Mouse (Mus musculus) v-Abl transformed pro-B cells (cell line): ENCODE measurements around the gene Defb19.

ENCODE experiments used
- in situ Hi-C, 2 experiments: fragments of 400-800 bp; cut with MboI; formaldehyde crosslinking; loops; one replicate each; pipeline ENCODE4 v1.15.1; 2025; ENCODE audit not compliant: unreplicated experiment in 2 of 2

Defb19 gene

DNA sequence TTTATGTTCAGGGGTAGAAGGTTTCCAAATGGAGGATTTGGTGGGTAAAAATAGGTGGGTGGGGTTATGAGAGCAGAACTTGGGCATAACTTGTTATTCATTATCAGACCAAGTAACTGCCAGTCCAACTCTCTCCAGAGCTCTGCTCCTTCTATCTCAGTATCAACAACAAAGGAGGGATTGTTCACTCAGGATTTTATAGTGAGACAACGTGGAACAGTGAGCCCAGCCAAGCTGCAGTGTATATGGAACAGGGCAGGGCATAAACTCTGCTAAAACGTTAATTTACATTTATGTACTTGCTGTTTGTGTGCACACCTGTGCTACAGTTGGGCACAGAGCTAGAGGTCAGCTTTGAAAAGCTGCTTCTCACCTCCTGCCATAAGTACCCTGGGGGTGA lies 8.3 kb upstream of the Defb19 start:
- in situ Hi-C loops, result no loop called here

DNA sequence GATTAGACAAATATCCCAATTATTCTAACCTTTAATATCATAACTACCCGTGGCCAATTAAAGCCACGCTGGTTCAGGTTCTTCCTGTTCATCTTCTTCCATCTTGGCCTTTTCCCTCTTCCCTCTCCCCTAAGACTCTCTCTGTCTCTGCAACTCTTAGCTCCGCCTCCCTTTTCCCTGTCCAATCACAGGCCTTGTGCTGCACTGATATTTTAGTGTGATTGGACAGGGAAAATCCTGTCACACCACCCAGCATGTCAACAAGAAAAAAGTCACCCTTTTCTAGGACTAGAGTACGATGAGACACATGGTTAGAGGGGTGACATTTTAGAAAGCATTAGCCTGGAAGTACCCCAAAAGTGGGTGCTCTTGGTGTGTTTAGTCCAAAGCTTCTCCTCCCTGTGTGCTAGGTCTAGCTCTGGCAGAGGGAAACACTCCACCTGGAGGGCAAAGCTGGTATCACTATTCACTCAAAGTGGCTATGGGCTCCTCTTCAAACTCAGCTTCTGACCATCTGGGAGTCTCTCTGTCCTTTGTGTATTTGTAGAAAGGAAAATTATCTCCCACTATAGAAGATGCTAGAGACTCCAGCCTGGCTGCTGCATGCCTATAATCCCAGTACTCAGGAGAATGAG lies 6.9 kb upstream of the Defb19 start:
- in situ Hi-C loops, result no loop called here

DNA sequence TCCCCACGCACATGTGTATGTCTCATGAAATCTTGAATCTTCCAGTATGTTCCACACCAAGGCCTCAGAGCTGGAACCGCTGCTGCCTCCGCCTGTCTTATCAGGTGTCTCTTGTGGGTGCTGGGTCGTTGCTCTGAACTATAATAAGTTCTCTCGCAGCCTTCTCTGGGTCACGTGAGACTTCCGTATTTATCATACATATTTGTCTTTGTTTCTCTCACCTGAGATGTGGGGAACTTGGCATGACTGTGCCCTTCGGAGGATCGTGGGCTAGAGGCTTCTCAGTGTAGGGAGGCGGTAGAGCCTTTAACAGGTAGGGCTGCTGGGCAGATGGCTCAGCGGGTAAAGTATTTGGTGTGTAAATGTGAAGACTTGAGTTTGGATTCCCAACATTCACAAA lies 500 bp upstream of the Defb19 start:
- in situ Hi-C loops, result no loop called here

DNA sequence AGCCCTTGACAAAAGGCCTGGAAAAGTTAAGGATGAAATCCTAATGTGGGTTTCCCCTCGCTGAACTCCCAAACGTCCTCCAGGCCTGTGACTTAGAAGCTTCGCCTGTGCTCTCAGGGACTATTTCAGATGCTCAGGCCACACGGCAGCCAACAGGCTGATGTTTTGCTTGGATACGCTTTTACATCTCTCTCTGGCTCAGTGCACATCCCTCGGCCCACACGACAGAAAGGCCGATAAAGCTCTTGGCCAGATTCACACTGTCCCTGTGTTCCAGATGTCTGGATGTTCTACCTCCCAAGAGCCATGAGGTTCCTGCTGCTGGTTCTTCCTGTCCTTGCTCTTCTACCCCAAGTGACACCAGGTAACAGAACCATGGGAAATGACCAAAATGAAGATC lies 6.6 kb downstream of the Defb19 start:
- in situ Hi-C loops, result no loop called here

DNA sequence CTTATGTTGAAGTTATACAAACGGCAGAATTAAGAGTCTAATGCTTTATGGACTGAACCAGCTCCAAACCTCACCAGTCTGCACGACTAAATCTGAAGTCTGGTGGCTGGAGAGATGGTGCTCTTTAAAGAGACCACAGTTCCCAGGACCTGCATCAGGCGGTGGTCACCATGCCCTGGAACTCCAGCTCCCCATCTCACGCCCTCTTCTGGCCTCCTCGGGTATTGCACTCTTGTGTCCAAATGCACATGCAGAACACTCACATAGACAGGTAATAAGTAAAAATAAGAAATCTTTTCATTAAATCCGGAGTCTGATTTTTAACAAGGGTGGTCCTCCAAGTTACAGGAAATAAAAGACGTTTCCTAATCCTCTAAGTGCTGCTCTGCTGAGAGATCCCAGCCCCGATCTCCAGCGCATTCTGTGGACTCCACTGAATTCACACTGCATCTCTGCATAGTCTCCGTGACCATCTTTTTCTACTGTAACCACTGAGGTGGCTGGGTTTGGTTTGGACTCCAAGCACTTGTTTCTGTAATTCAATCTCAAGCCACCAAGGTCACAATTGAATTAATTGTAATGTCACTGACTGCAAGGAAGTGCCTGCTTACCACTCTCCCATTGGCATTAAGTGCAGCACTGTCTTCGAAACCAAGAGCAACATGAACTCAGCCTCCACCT lies 7.9 kb downstream of the Defb19 start, which contains the start of gene Defb21:
Defb21 (plus strand) TSS at position 631 of the 681 bp plus-strand sequence.
- in situ Hi-C loops, result no loop called here

DNA sequence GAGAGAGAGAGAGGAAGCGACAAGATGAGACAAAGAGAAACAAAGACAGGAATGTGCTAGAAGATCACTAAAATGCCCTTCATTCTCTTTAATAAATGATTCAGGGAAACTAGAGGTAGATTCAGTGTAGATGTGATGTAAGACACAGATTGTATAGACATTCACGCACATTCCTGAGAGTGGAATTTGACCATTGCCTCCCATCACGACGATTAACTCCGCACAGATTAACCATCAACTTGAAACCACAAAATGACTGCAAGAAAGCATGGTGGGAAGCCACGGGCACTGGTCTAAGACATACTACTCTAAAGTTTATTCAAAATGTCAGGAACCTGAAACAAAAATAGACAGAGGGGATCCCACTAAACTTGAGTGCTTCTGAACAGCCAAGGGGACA lies 9.8 kb downstream of the Defb19 start:
- in situ Hi-C loops, result no loop called here

DNA sequence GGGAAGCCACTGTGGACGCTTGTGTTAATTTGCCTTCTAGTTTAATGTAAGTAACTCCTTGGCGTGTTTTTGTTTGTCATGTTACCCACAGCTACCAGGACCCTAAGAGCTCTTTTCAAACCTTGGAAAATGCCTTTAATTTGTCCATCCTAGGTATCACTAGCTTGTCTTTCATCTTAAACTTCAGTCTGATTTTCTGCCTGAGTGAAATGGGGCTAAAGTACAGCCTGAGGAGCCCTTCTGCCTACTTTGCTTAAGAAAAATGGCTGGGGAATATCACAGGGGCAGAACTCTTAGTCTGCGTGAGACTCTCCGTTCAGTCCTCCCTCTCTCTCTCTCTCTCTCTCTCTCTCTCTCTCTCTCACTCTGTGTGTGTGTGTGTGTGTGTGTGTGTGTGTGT lies 10.2 kb downstream of the Defb19 start:
- in situ Hi-C loops, result no loop called here

DNA sequence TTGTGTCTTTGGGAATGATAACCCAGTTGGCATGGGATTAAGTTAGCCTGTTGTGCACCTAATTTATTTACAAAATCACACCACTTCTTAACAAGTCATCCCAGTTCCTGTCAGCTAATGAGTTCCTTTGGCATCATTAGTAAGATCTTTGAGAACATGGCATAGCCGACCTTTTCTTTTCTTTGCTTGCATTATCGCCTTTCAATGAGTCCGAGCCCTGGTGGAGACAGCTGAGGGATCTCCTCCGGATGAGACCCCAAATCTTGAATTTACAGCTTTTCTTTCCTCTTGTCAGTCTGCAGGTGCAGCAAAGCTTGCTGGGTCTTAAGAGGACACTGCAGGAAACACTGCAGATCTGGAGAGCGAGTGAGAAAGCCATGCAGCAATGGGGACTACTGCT lies 11.1 kb downstream of the Defb19 start, which contains the start of gene Gm17416:
Gm17416 (plus strand) TSS at position 301 of the 400 bp plus-strand sequence.
- in situ Hi-C loops, result no loop called here

DNA sequence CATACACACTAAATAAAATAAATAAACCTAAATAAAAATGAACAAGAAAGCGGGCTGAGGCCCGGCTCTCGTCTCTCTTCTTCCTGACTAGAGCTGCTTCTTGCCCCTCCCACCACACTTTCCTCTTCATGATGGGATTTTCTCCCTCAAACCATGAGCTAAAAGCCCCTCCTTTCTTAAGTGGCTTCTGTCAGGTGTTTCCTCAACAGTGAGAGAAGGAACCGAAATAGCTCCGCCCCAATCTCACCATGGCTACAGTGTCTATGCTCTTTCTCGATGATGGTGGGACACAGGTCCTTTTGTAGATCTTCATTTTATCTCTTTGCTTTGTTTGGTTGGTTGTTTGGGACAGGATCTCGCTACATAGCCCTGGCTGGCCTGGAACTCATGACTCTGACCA lies 23.5 kb downstream of the Defb19 start:
- in situ Hi-C loops, result no loop called here

DNA sequence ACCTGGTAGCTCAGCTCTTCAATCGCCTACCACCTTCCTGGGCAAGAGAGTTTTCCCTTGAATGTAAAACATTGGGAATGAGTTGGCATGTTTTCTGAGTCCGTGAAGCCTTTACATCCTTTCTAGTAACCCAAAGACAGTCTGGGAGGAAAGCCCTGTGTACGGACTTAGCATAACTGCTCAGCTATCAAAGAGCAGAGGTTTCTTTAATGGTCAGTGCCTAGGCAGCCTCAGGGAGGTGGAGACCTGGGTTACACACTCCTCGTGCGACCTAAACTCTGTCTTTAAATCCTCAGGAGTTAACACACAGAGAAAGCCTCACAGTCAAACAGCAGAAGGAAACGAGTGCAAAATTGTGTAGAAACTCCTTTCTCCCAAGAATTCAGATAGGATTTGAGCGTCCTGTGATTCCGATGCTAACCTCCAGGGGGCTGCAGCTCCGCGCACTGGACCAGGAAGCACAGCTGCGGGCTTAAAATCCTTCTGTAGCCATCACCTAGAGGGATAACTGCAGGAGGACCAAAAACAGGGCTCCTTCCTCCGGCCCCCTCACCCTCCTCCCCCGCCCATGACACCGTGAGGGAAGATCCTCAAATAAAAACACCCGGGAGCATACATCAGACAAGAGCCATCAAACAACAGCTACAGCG lies 26.2 kb downstream of the Defb19 start:
- in situ Hi-C loops, result no loop called here

DNA sequence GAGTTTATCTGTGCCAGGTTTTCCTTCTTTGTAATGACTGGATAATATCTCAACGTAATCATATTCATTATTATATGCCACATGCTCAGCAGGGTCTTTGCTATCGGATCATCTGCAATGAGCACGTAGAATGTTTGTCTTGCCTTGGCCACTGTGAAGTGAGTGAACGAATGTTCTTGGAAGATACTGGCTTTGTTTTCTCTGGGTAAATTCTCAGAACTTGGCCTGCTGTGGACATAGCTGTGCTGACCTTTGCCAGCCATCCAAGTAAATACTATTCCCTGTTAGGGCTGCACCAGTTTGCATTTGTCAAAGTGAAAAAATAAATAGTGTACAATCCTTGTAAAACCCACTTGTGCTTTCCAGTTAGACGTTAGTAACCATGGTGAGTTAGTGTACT lies 32.0 kb downstream of the Defb19 start:
- in situ Hi-C loops, result no loop called here

DNA sequence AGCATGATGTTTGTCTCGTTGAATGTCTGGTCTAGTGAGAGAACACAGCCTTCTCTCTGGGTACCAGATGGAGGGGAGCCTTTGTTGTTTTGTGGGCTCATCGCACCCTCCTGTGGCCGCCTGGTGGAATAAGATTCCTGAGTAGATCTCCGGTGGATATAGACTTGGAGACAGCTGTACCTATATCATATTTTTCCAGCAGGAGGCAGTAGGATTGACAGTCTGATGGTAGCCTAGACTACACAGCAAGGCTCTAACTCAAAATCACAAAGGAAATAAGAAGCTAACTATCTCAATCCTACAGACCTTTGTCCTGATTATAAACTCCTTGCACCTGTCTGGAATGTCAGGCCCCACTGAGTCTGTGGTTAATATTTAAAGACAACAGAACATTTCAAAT lies 35.4 kb downstream of the Defb19 start:
- in situ Hi-C loops, result no loop called here

DNA sequence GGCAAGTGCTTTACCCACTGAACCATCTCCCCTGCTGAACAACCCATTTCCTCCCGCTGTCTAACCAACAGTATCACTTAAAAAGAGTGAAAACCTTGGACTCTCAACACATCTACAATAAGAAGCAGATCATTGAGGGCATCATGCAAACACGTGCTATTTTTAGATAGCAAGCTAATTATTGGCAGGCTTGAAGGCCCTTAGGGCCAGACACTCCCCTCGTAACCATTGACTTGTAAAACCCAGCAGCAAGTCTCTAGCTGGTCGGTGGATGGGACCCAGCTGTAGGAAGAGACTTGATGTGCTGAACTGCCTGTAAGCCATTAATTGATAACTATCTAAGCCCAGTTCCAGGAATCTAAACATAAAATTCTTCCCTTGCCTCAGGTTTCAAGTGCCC lies 36.6 kb downstream of the Defb19 start:
- in situ Hi-C loops, result no loop called here

DNA sequence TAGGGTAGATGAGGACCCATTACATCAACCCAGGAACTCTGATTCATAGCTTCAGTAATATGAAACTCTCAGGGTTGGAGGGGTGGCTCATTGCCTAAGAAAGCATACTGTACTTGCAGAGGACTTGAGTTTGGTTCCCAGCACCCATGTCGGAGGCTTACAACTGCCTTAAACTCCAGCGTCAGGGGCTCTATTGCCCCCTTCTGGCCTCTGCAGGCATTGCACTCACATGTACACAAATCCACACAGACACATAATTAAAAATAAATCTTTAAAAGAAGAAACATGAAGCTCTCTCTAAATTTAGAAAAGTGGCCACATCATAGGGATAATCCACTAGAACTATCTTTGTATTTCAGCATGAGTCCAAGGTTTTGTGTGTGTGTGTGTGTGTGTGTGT lies 37.2 kb downstream of the Defb19 start:
- in situ Hi-C loops, result no loop called here

DNA sequence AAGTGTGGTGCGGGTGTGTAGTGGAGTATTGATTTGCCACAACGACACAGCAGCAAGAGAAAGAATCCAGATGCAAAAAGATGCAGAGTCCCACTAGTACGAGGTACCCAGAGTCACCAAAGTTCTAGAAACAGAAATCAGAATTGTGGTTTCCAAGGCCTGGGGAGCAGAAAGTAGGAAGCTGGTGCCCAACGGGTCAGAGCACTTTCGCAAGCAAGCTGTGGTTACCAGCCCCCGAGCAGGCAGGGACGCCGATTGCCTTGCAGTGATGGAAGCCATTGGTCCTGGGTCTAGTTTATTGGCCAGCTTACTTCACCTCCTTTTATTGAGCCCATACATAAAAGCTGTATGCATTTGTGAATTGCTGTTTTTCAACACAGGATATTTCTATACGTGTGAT lies 38.1 kb downstream of the Defb19 start:
- in situ Hi-C loops, result no loop called here

DNA sequence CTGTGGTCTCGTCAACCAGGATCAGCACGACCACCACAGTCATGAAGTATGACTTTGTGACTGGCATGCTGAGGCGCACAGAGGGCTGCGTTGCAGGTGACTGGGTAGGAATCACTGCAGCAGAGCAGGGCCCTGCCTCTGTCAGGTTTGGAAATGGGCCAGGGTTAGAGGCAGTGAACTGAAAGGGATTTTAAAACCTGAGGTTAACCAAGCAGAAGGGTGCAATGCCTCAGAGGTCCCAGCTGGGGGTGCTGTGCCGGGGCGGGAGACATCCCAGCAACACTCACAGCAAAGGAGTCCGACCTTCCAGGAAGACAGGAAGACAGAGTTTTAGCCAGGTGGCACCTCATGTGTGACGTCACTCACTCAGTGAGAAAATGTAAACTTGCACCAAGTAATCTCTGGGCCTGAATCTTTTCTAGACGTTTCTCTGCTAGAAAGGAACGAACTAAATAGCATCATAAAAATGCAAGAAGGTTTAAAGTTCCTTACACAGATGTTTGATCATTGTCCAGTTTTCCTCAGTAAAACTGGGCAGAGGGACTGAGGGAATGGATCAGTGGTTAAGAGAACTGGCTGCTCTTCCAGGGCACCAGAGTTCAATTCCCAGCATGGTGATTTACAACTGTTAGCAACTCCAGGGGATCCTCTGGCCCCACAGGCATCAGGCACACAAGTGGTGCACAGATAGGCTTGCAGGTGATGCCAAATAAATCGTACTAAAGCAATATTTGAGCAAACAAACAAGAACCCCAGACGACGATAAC lies 40.0 kb downstream of the Defb19 start, which contains the start of gene Defb29:
Defb29 (minus strand) TSS at position 155 of the 767 bp plus-strand sequence.
- in situ Hi-C loops, result no loop called here
